Mouse (Mus musculus) forebrain, postnatal 0 days (tissue): ENCODE measurements around the gene Fem1a. TPM values are rescaled to one million over a fixed set of nuclear protein-coding genes. Genes with fewer than 3 reads are reported as not detected.

Experiments
- ATAC-seq: fragments of 200-750 bp; cut with Nextera tagmentation; 2 replicates; pipeline ENCODE4 v1.8.0; 2017; ENCODE audit warnings: mild to moderate bottlenecking, moderate library complexity
- DNase-seq: peaks from one replicate; pipeline ENCODE4 v3.0.0-alpha.2; 2015
- H3K27ac ChIP-seq: fragments of 300-500 bp; sonication (generic); 2 replicates; pipeline ENCODE4 v1.5.1; 2014; ENCODE audit warnings: low read depth, mild to moderate bottlenecking, antibody characterized with exemption, low read length, moderate library complexity, mixed read lengths
- H3K27me3 ChIP-seq: fragments of 300-500 bp; sonication (generic); 2 replicates; pipeline ENCODE4 v1.6.1; 2014; ENCODE audit warnings: mild to moderate bottlenecking, low read length, mixed read lengths; ENCODE audit not compliant: insufficient read depth
- H3K36me3 ChIP-seq: fragments of 300-500 bp; sonication (generic); 2 replicates; pipeline ENCODE4 v1.6.1; 2014; ENCODE audit warnings: mild to moderate bottlenecking, moderate library complexity; ENCODE audit not compliant: insufficient read depth
- H3K4me1 ChIP-seq: fragments of 300-500 bp; sonication (generic); 2 replicates; pipeline ENCODE4 v1.6.1; 2014; ENCODE audit warnings: antibody characterized with exemption; ENCODE audit not compliant: insufficient read depth
- H3K4me2 ChIP-seq: fragments of 300-500 bp; sonication (generic); 2 replicates; pipeline ENCODE4 v1.6.1; 2014; ENCODE audit warnings: low read depth, mild to moderate bottlenecking, moderate library complexity
- H3K4me3 ChIP-seq: fragments of 300-500 bp; sonication (generic); 2 replicates; pipeline ENCODE4 v1.5.1; 2014; ENCODE audit warnings: low read depth, low read length, mixed read lengths
- H3K9ac ChIP-seq: fragments of 300-500 bp; sonication (generic); 2 replicates; pipeline ENCODE4 v1.6.1; 2014; ENCODE audit warnings: mild to moderate bottlenecking
- H3K9me3 ChIP-seq: fragments of 300-500 bp; sonication (generic); 2 replicates; pipeline ENCODE4 v1.6.1; 2016; ENCODE audit warnings: low read length
- CTCF ChIP-seq: sonication (generic); IDR thresholded peaks from 2 replicates; pipeline ENCODE4 v1.5.1; 2016; ENCODE audit warnings: antibody characterized with exemption, control low read depth, low read depth
- WGBS: fragments of 180-500 bp; shearing (Covaris S2); extraction: QIAGEN DNeasy Blood & Tissue Kit; methylation state at CpG from one replicate; pipeline ENCODE4 v1.1.7; 2014; 5-methylcytosine and 5-hydroxymethylcytosine counted together
- polyA plus RNA-seq: library from polyadenylated mRNA; unstranded; fragments of >200 nt; fragmentation: Nextera tagmentation; extraction: Ambion mirVana; gene quantifications from 2 replicates; pipeline ENCODE4 v1.2.1, GENCODE M21; 2015
- total RNA-seq: library from RNA; depleted of rRNA; stranded (reverse); fragments of >200 nt; gene quantifications from 2 replicates; pipeline ENCODE4 v1.2.3, GENCODE M21; 2014; rRNA removed

The Fem1a gene
- total RNA-seq (44.2 and 53.6 TPM in 2 replicates), polyA plus RNA-seq (15.4 and 17.2 TPM in 2 replicates)

- H3K4me1 ChIP-seq: peaks cover 20% of the 10 kb centered on the region; the same call in 1 of the 2 replicates
- DNase-seq: peak; percentile 97
- H3K27me3 ChIP-seq: no peaks in the 10 kb centered on the region
- H3K4me3 ChIP-seq: peak within 1 kb of the TSS; percentile 50
- peak within 1 kb of the TSS; percentile 72 for H3K9ac ChIP-seq
- peak within 1 kb of the TSS; percentile 91 for H3K4me2 ChIP-seq
- no peak for TF ChIP-seq CTCF
- 0% methylated on average over 28 of the region's 28 CpGs for WGBS
- H3K27ac ChIP-seq: peak within 1 kb of the TSS; percentile 86
- no peaks in the 10 kb centered on the region for H3K9me3 ChIP-seq
- ATAC-seq: peak; percentile 89
- peaks cover 33% of the 10 kb centered on the region for H3K36me3 ChIP-seq
Observed at GRCm38 (mm10) chr17:56256239-56256881, at the start of gene Fem1a. Fem1a (plus strand) TSS chr17:56256810.

- no peaks in the 10 kb centered on the region for H3K9me3 ChIP-seq
- 85% methylated on average over 6 of the region's 6 CpGs for WGBS
- peaks cover 98% of the 10 kb centered on the region for H3K36me3 ChIP-seq
- H3K27ac ChIP-seq: no peak overlapping the region
- DNase-seq: no peak
- TF ChIP-seq CTCF: no peak
- H3K27me3 ChIP-seq: no peaks in the 10 kb centered on the region
- ATAC-seq: no peak
- H3K4me2 ChIP-seq: no peak overlapping the region
- no peaks in the 10 kb centered on the region for H3K4me1 ChIP-seq
- H3K4me3 ChIP-seq: no peak overlapping the region
- H3K9ac ChIP-seq: no peak overlapping the region
Observed at GRCm38 (mm10) chr17:56206986-56207674, 49.5 kb upstream of the Fem1a start.

- no peak overlapping the region for H3K9ac ChIP-seq
Observed at GRCm38 (mm10) chr17:56207963-56208530, 48.6 kb upstream of the Fem1a start.

GRCm38 (mm10) chr17:56208821-56209220 lies 47.8 kb upstream of the Fem1a start:
- Histone ChIP-seq H3K9me3 (no peaks in the 10 kb centered on the region), H3K27me3 (no peaks in the 10 kb centered on the region), H3K27ac (no peak overlapping the region), H3K4me2 (no peak overlapping the region), H3K4me1 (no peaks in the 10 kb centered on the region), H3K36me3 (peaks cover 83% of the 10 kb centered on the region), H3K9ac (no peak overlapping the region), H3K4me3 (no peak overlapping the region)
- DNase-seq (no peak), ATAC-seq (no peak)
- 85% methylated on average over 3 of the region's 3 CpGs for WGBS
- TF ChIP-seq CTCF: no peak

More at GRCm38 (mm10) chr17:56207963-56208530, 48.6 kb upstream of the Fem1a start:
- no peaks in the 10 kb centered on the region for H3K9me3 ChIP-seq
- H3K4me2 ChIP-seq: no peak overlapping the region
- no peaks in the 10 kb centered on the region for H3K27me3 ChIP-seq
- DNase-seq (no peak), ATAC-seq (no peak)
- no peak for TF ChIP-seq CTCF
- H3K4me1 ChIP-seq: no peaks in the 10 kb centered on the region
- H3K27ac ChIP-seq: no peak overlapping the region
- H3K4me3 ChIP-seq: no peak overlapping the region
- 95% methylated on average over 9 of the region's 9 CpGs for WGBS
- H3K36me3 ChIP-seq: peaks cover 91% of the 10 kb centered on the region

- DNase-seq (no peak), ATAC-seq (no peak)
- no peaks in the 10 kb centered on the region for H3K27me3 ChIP-seq
- H3K4me3 ChIP-seq: no peak overlapping the region
- no peak for TF ChIP-seq CTCF
- no peak overlapping the region for H3K9ac ChIP-seq
- no peak overlapping the region for H3K27ac ChIP-seq
- no peaks in the 10 kb centered on the region for H3K4me1 ChIP-seq
- H3K4me2 ChIP-seq: no peak overlapping the region
- H3K36me3 ChIP-seq: peaks cover 61% of the 10 kb centered on the region
- H3K9me3 ChIP-seq: no peaks in the 10 kb centered on the region
- 85% methylated on average over 2 of the region's 2 CpGs for WGBS
Observed at GRCm38 (mm10) chr17:56211090-56211489, 45.5 kb upstream of the Fem1a start.

GRCm38 (mm10) chr17:56212676-56213075 lies 43.9 kb upstream of the Fem1a start:
- H3K4me2 ChIP-seq: no peak overlapping the region
- 68% methylated on average over 6 of the region's 6 CpGs for WGBS
- DNase-seq (no peak), ATAC-seq (no peak)
- peaks cover 11% of the 10 kb centered on the region for H3K4me1 ChIP-seq
- H3K36me3 ChIP-seq: peaks cover 45% of the 10 kb centered on the region
- H3K9me3 ChIP-seq: no peaks in the 10 kb centered on the region
- no peak overlapping the region for H3K4me3 ChIP-seq
- no peaks in the 10 kb centered on the region for H3K27me3 ChIP-seq
- TF ChIP-seq CTCF: no peak
- no peak overlapping the region for H3K9ac ChIP-seq
- H3K27ac ChIP-seq: no peak overlapping the region

- Histone ChIP-seq H3K27me3 (no peaks in the 10 kb centered on the region), H3K9ac (no peak overlapping the region), H3K4me2 (no peak overlapping the region), H3K9me3 (no peaks in the 10 kb centered on the region), H3K4me1 (peaks cover 15% of the 10 kb centered on the region), H3K27ac (no peak overlapping the region), H3K4me3 (no peak overlapping the region), H3K36me3 (peaks cover 31% of the 10 kb centered on the region)
- TF ChIP-seq CTCF: no peak
- 58% methylated on average over 1 of the region's 1 CpGs for WGBS
- ATAC-seq: no peak
- DNase-seq: no peak
Observed at GRCm38 (mm10) chr17:56214229-56214628, 42.4 kb upstream of the Fem1a start.
